Mouse (Mus musculus) hindbrain, embryonic 14.5 days (tissue): ENCODE data around the gene Dync1i2. TPM values are rescaled to one million over a fixed set of nuclear protein-coding genes. Genes with fewer than 3 reads are reported as not detected.

Experiments
- ATAC-seq: fragments of 200-750 bp; cut with Nextera tagmentation; 2 replicates; pipeline ENCODE4 v1.8.0; 2017; ENCODE audit warnings: moderate number of reproducible peaks, mild to moderate bottlenecking, moderate TSS enrichment, moderate library complexity; ENCODE audit not compliant: low FRiP score
- DNase-seq: peaks from one replicate; pipeline ENCODE4 v3.0.0-alpha.2; 2015; ENCODE audit warnings: low spot score
- H3K27ac ChIP-seq: fragments of 300-500 bp; sonication (generic); 2 replicates; pipeline ENCODE4 v1.5.1; 2014; ENCODE audit warnings: mild to moderate bottlenecking, moderate library complexity
- H3K27me3 ChIP-seq: fragments of 300-500 bp; sonication (generic); 2 replicates; pipeline ENCODE4 v1.6.1; 2014; ENCODE audit warnings: mild to moderate bottlenecking, low read length, mixed read lengths; ENCODE audit not compliant: control insufficient read depth, insufficient read depth
- H3K36me3 ChIP-seq: fragments of 300-500 bp; sonication (generic); replicated peaks from 2 replicates; pipeline ENCODE4 v1.6.1; 2014; ENCODE audit not compliant: control insufficient read depth, insufficient read depth
- H3K4me1 ChIP-seq: fragments of 300-500 bp; sonication (generic); replicated peaks from 2 replicates; pipeline ENCODE4 v1.6.1; 2014; ENCODE audit warnings: antibody characterized with exemption, low read length, mixed read lengths; ENCODE audit not compliant: control insufficient read depth, insufficient read depth
- H3K4me2 ChIP-seq: fragments of 300-500 bp; sonication (generic); replicated peaks from 2 replicates; pipeline ENCODE4 v1.6.1; 2014; ENCODE audit warnings: mild to moderate bottlenecking, moderate library complexity
- H3K4me3 ChIP-seq: fragments of 300-500 bp; sonication (generic); replicated peaks from 2 replicates; pipeline ENCODE4 v1.5.1; 2014; ENCODE audit warnings: mild to moderate bottlenecking, low read length
- H3K9ac ChIP-seq: fragments of 300-500 bp; sonication (generic); 2 replicates; pipeline ENCODE4 v1.6.1; 2014
- H3K9me3 ChIP-seq: fragments of 300-500 bp; sonication (generic); 2 replicates; pipeline ENCODE4 v1.6.1; 2016; ENCODE audit warnings: low read length; ENCODE audit not compliant: control insufficient read depth
- WGBS: fragments of 180-500 bp; shearing (Covaris S2); extraction: QIAGEN DNeasy Blood & Tissue Kit; methylation state at CpG from one replicate; pipeline ENCODE4 v1.1.7; 2014; 5-methylcytosine and 5-hydroxymethylcytosine counted together
- polyA plus RNA-seq: library from polyadenylated mRNA; unstranded; fragments of >200 nt; fragmentation: Nextera tagmentation; extraction: Ambion mirVana; gene quantifications from 2 replicates; pipeline ENCODE4 v1.2.1, GENCODE M21; 2014

Dync1i2 gene
- polyA plus RNA-seq, 1 experiment from 2014 or later, result 224 TPM

GRCm38 (mm10) chr2:71198907-71199306 is 12.6 kb upstream of the Dync1i2 start:
- H3K27ac ChIP-seq, result no peak overlapping the region
- H3K4me2 ChIP-seq, result no peak overlapping the region
- no peaks in the 10 kb centered on the region for H3K36me3 ChIP-seq
- H3K4me3 ChIP-seq, result no peak overlapping the region
- 74% methylated on average over 3 of the region's 3 CpGs for WGBS
- H3K27me3 ChIP-seq, result no peaks in the 10 kb centered on the region
- ATAC-seq (no peak), DNase-seq (no peak)
- H3K9me3 ChIP-seq, result no peaks in the 10 kb centered on the region
- 0 out of 2 replicates have a peak, but pooled peaks cover 7% of the 10 kb centered on the region for H3K4me1 ChIP-seq
- H3K9ac ChIP-seq, result no peak overlapping the region

DNA sequence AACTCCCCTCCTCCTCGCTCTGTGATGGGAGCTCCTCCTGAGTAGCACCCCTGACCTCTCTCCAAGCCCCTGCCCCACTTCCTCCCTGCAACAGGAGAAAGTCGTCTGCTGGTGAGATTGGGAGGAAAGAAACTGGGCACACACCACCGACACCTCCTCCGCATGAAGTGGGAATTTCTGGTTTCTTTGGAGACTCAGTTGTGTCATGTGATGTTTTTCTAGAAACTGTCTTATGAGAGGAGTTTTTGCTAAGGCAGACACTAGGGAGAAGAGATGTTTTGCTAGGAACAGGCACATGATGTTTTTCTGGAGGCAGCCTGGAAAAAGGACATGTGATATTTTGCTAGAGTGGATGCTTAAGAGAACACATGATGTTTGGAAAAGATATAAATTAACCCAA is 11.0 kb upstream of the Dync1i2 start:
- WGBS, result 64% methylated on average over 4 of the region's 4 CpGs
- Histone ChIP-seq H3K4me3 (no peak overlapping the region), H3K27me3 (no peaks in the 10 kb centered on the region), H3K4me2 (no peak overlapping the region), H3K36me3 (no peaks in the 10 kb centered on the region), H3K9me3 (no peaks in the 10 kb centered on the region), H3K9ac (no peak overlapping the region), H3K4me1 (no peaks in the 10 kb centered on the region), H3K27ac (no peak overlapping the region)
- ATAC-seq, result no peak
- DNase-seq, result no peak

GRCm38 (mm10) chr2:71201886-71202285 is 9.6 kb upstream of the Dync1i2 start:
- no peaks in the 10 kb centered on the region for H3K36me3 ChIP-seq
- H3K27me3 ChIP-seq, result no peaks in the 10 kb centered on the region
- no peak overlapping the region for H3K4me2 ChIP-seq
- WGBS, result 86% methylated on average over 2 of the region's 2 CpGs
- H3K9ac ChIP-seq, result no peak overlapping the region
- no peak overlapping the region for H3K4me3 ChIP-seq
- H3K27ac ChIP-seq, result no peak overlapping the region
- ATAC-seq, result no peak
- DNase-seq, result no peak
- H3K9me3 ChIP-seq, result no peaks in the 10 kb centered on the region
- no peaks in the 10 kb centered on the region for H3K4me1 ChIP-seq

DNA sequence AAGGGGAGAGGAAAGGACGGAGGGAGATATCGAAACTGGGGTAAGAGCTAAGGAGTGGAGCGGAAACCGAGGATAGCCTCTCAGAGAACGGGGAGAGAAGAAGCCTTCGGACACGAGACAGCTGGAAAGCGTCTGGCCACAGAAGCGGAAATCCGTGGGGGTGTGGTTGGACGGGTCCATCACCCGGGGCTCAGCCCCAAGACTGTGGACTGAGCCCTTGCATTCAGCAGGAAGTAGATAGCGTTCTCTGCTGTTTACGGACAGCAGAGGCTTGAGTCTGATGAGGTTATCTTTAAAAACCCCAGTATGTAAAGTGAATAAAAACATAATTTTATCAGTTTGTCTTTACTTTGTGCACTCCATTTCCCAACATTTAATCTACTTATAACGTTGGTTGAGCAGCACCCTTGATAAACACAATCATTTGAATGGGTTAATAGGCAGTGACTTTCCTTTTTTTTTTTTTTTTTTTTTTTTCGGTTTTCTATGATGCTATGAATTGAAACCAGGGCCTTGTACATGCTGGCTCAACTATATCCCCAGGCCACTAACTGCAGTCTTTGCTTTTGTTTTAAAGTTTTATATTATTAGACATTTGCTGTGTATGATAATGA is 7.6 kb upstream of the Dync1i2 start:
- H3K27ac ChIP-seq, result no peak overlapping the region
- ATAC-seq (no peak), DNase-seq (no peak)
- no peak overlapping the region for H3K9ac ChIP-seq
- no peaks in the 10 kb centered on the region for H3K36me3 ChIP-seq
- H3K9me3 ChIP-seq, result no peaks in the 10 kb centered on the region
- no peak overlapping the region for H3K4me3 ChIP-seq
- H3K27me3 ChIP-seq, result no peaks in the 10 kb centered on the region
- WGBS, result 87% methylated on average over 16 of the region's 16 CpGs
- no peak overlapping the region for H3K4me2 ChIP-seq
- no peaks in the 10 kb centered on the region for H3K4me1 ChIP-seq

- H3K4me1 ChIP-seq, result peaks cover 11% of the 10 kb centered on the region
- WGBS, result 76% methylated on average over 5 of the region's 5 CpGs
Observed at GRCm38 (mm10) chr2:71209041-71209755, 2.3 kb upstream of the Dync1i2 start.

GRCm38 (mm10) chr2:71211096-71211495 is 410 bp upstream of the Dync1i2 start:
- Histone ChIP-seq H3K4me1 (peaks cover 13% of the 10 kb centered on the region), H3K9ac (no peak overlapping the region), H3K36me3 (peaks cover 11% of the 10 kb centered on the region), H3K27ac (no peak overlapping the region), H3K27me3 (no peaks in the 10 kb centered on the region), H3K4me2 (no peak overlapping the region), H3K4me3 (no peak overlapping the region), H3K9me3 (no peaks in the 10 kb centered on the region)
- 0 out of 2 replicates have a peak, but pooled peaks have one; percentile 16 for ATAC-seq
- WGBS, result 91% methylated on average over 2 of the region's 2 CpGs
- DNase-seq, result no peak

More at GRCm38 (mm10) chr2:71209041-71209755, 2.3 kb upstream of the Dync1i2 start:
- Histone ChIP-seq H3K4me3 (no peak overlapping the region), H3K27ac (no peak overlapping the region), H3K27me3 (no peaks in the 10 kb centered on the region), H3K9me3 (no peaks in the 10 kb centered on the region), H3K9ac (no peak overlapping the region), H3K36me3 (no peaks in the 10 kb centered on the region), H3K4me2 (no peak overlapping the region)
- no peak for DNase-seq
- ATAC-seq, result no peak

DNA sequence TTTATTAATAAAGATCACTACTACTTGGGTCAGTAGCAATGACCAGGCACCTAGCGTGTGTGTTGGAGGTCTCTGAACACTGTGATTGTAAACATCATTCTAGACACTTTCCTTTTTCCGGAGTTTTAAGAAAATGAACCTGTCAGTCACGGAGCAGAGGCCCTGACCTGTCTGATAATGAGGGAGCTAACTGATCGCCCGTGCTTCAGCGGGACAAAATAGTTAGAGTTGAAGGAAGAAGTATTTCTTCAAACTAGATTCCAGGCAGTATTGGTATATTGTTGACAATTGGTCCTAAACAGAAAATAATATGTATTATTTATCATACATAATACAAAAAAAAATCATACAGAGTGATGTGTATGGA is 837 bp downstream of the Dync1i2 start:
- H3K27me3 ChIP-seq, result no peaks in the 10 kb centered on the region
- 1% methylated on average over 6 of the region's 6 CpGs for WGBS
- no peaks in the 10 kb centered on the region for H3K9me3 ChIP-seq
- DNase-seq (no peak), ATAC-seq (no peak)
- H3K4me1 ChIP-seq, result peaks cover 13% of the 10 kb centered on the region
- peak overlapping the region; percentile 68 for H3K4me2 ChIP-seq
- peak overlapping the region; percentile 96 for H3K9ac ChIP-seq
- H3K27ac ChIP-seq, result peak overlapping the region; percentile 81; the same call in 1 of the 2 replicates
- H3K36me3 ChIP-seq, result peaks cover 20% of the 10 kb centered on the region
- H3K4me3 ChIP-seq, result peak overlapping the region; percentile 85

GRCm38 (mm10) chr2:71221020-71221419 is 9.5 kb downstream of the Dync1i2 start:
- Histone ChIP-seq H3K9me3 (no peaks in the 10 kb centered on the region), H3K27ac (no peak overlapping the region), H3K4me1 (no peaks in the 10 kb centered on the region), H3K27me3 (no peaks in the 10 kb centered on the region), H3K36me3 (peaks cover 83% of the 10 kb centered on the region), H3K4me3 (no peak overlapping the region), H3K4me2 (no peak overlapping the region), H3K9ac (no peak overlapping the region)
- DNase-seq, result no peak
- no peak for ATAC-seq
- 50% methylated on average over 1 of the region's 1 CpGs for WGBS

GRCm38 (mm10) chr2:71227398-71227797 is 15.9 kb downstream of the Dync1i2 start:
- Histone ChIP-seq H3K4me1 (no peaks in the 10 kb centered on the region), H3K4me3 (no peak overlapping the region), H3K27ac (no peak overlapping the region), H3K27me3 (no peaks in the 10 kb centered on the region), H3K4me2 (no peak overlapping the region), H3K36me3 (peaks cover 53% of the 10 kb centered on the region), H3K9me3 (no peaks in the 10 kb centered on the region), H3K9ac (no peak overlapping the region)
- WGBS, result 35% methylated on average over 1 of the region's 1 CpGs
- DNase-seq, result peak; percentile 55
- ATAC-seq, result no peak
